Mouse (Mus musculus) limb, embryonic 12.5 days (tissue): ENCODE data around the gene Ankrd26. TPM values are rescaled to one million over a fixed set of nuclear protein-coding genes. Genes with fewer than 3 reads are reported as not detected.
A peak's percentile ranks its signal among the peaks of the same experiment; 100 is the strongest.

ENCODE experiments used
- ATAC-seq: fragments of 200-750 bp; cut with Nextera tagmentation; 2 replicates; pipeline ENCODE4 v1.8.0; 2017; ENCODE audit warnings: low read depth, moderate TSS enrichment; ENCODE audit not compliant: insufficient number of reproducible peaks, insufficient read depth, low FRiP score, low TSS enrichment
- H3K27ac ChIP-seq: fragments of 300-500 bp; sonication (generic); 2 replicates; pipeline ENCODE4 v1.5.1; 2016; ENCODE audit warnings: mild to moderate bottlenecking, moderate library complexity
- H3K27me3 ChIP-seq: fragments of 300-500 bp; sonication (generic); 2 replicates; pipeline ENCODE4 v1.6.1; 2016; ENCODE audit warnings: mild to moderate bottlenecking, moderate library complexity
- H3K36me3 ChIP-seq: fragments of 300-500 bp; sonication (generic); 2 replicates; pipeline ENCODE4 v1.6.1; 2016; ENCODE audit warnings: mild to moderate bottlenecking, moderate library complexity
- H3K4me1 ChIP-seq: fragments of 300-500 bp; sonication (generic); replicated peaks from 2 replicates; pipeline ENCODE4 v1.6.1; 2016
- H3K4me2 ChIP-seq: fragments of 300-500 bp; sonication (generic); 2 replicates; pipeline ENCODE4 v1.6.1; 2016; ENCODE audit warnings: mild to moderate bottlenecking, moderate library complexity
- H3K4me3 ChIP-seq: fragments of 300-500 bp; sonication (generic); replicated peaks from 2 replicates; pipeline ENCODE4 v1.5.1; 2016; ENCODE audit warnings: mild to moderate bottlenecking
- H3K9ac ChIP-seq: fragments of 300-500 bp; sonication (generic); replicated peaks from 2 replicates; pipeline ENCODE4 v1.6.1; 2016; ENCODE audit warnings: mild to moderate bottlenecking, moderate library complexity
- H3K9me3 ChIP-seq: fragments of 300-500 bp; sonication (generic); 2 replicates; pipeline ENCODE4 v1.6.1; 2016; ENCODE audit warnings: mild to moderate bottlenecking, moderate library complexity
- WGBS: fragments of 180-500 bp; shearing (Covaris S2); methylation state at CpG from one replicate; pipeline ENCODE4 v1.1.7; 2016; 5-methylcytosine and 5-hydroxymethylcytosine counted together
- polyA plus RNA-seq: library from polyadenylated mRNA; unstranded; fragments of >200 nt; fragmentation: Nextera tagmentation; extraction: Ambion mirVana; gene quantifications from 2 replicates; pipeline ENCODE4 v1.2.1, GENCODE M21; 2016

The Ankrd26 gene
- polyA plus RNA-seq, 1 experiment from 2014 or later, result 20.5 TPM

GRCm38 (mm10) chr6:118478957-118479708 is 82.9 kb downstream of the Ankrd26 start, which contains the start of gene Zfp9:
Gene Zfp9 (minus strand): TSS chr6:118479320.
- peak within 1 kb of the TSS; percentile 66 for H3K4me2 ChIP-seq
- H3K27ac ChIP-seq, result peak within 1 kb of the TSS; percentile 87
- H3K27me3 ChIP-seq, result no peaks in the 10 kb centered on the region
- H3K9me3 ChIP-seq, result no peaks in the 10 kb centered on the region
- H3K4me1 ChIP-seq, result peaks cover 13% of the 10 kb centered on the region
- H3K36me3 ChIP-seq, result peaks cover 26% of the 10 kb centered on the region; the same call in 1 of the 2 replicates
- H3K9ac ChIP-seq, result peak within 1 kb of the TSS; percentile 78
- peak within 1 kb of the TSS; percentile 63 for H3K4me3 ChIP-seq
- peak; percentile 80 for ATAC-seq
- WGBS, result 0% methylated on average over 38 of the region's 57 CpGs

DNA sequence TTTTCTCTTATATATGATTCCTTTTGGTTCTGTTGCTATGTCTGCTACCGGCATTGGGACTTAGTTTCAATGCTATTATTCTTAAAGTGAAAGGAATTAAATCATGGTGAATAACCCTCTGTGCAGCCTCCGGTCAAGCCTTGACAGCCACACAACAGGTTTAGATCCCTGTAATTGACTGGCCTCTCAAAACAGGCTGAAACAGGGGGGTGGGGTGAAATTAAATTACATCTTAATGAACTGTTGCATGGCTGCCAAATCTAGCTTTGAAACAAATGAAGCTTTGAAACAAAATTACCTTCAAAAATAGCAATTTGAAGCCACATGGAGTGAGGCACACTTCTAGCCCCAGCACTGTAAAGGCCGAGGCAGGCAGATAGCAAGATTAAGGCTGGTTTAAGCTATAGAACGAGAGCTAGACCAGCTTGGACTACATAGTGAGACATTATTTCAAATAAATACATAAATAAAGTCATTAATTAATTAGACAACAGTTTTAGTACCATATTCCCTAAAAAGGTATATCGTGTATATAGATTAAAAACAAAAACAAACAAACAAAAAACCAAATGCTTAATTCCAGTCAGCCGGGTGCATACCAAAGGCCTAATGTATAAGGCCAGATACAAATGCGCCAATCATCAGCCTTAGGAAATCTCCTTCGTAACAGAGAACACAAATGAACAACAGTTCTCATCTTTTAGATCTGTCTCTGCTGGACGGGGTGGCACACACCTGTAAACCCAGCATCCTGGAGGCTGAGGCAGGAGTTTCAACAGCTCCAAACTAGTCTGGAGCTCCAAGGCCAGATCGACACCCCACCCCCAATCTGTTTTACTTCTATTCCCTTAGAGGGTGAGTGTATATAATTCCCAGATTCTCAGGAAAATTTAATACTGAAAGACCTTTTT is 83.9 kb downstream of the Ankrd26 start:
- Histone ChIP-seq H3K4me1 (peaks cover 13% of the 10 kb centered on the region), H3K27ac (no peak overlapping the region; the same call in 1 of the 2 replicates), H3K36me3 (peaks cover 29% of the 10 kb centered on the region; the same call in 1 of the 2 replicates), H3K9ac (peak overlapping the region; percentile 78), H3K4me3 (peak overlapping the region; percentile 63), H3K4me2 (peak overlapping the region; percentile 66), H3K27me3 (no peaks in the 10 kb centered on the region), H3K9me3 (no peaks in the 10 kb centered on the region)
- no peak for ATAC-seq
- WGBS, result 29% methylated on average over 10 of the region's 10 CpGs

- H3K36me3 ChIP-seq, result peaks cover 55% of the 10 kb centered on the region
- H3K4me2 ChIP-seq, result no peak overlapping the region
- whole genome bisulfite sequencing, result 84% methylated on average over 15 of the region's 15 CpGs
These were observed 99.8 kb downstream of the Ankrd26 start for GRCm38 (mm10) chr6:118462069-118462705.

DNA sequence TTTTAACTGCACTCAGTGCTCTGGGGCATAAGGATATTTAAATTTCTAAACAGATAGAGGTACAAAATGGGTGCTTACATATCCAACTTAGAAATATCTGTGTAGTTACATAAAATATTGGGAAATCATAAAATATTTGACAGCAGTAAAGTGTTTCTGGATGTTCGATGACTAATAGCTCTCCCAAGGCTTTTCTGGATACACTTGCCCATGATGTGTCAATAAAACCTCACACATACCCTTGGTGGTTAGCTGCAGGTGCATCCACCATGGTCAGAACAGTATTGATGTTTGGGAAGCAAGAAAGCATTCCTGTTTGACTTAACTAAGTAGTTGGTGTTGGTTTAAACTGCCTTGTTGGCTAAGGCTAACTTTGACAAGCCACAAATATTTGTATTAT is 104.3 kb downstream of the Ankrd26 start:
- H3K27me3 ChIP-seq, result no peaks in the 10 kb centered on the region
- H3K36me3 ChIP-seq, result peaks cover 21% of the 10 kb centered on the region
- H3K4me2 ChIP-seq, result no peak overlapping the region
- whole genome bisulfite sequencing, result 89% methylated on average over 1 of the region's 1 CpGs
- H3K9me3 ChIP-seq, result no peaks in the 10 kb centered on the region
- no peak for ATAC-seq
- H3K9ac ChIP-seq, result no peak overlapping the region
- peaks cover 12% of the 10 kb centered on the region for H3K4me1 ChIP-seq
- H3K27ac ChIP-seq, result no peak overlapping the region
- H3K4me3 ChIP-seq, result no peak overlapping the region

More at GRCm38 (mm10) chr6:118462069-118462705, 99.8 kb downstream of the Ankrd26 start:
- H3K4me3 ChIP-seq, result no peak overlapping the region
- no peaks in the 10 kb centered on the region for H3K9me3 ChIP-seq
- no peak overlapping the region for H3K9ac ChIP-seq
- H3K27ac ChIP-seq, result no peak overlapping the region
- no peak for ATAC-seq
- no peaks in the 10 kb centered on the region for H3K27me3 ChIP-seq
- H3K4me1 ChIP-seq, result no peaks in the 10 kb centered on the region

GRCm38 (mm10) chr6:118455042-118455631 is 106.9 kb downstream of the Ankrd26 start, which contains the start of gene Zfp248:
Gene Zfp248 (minus strand): TSS chr6:118455528.
- under 1% methylated on average over 43 of the region's 43 CpGs for WGBS
- peaks cover 12% of the 10 kb centered on the region for H3K4me1 ChIP-seq
- ATAC-seq, result peak; percentile 94
- peak within 1 kb of the TSS; percentile 73 for H3K4me3 ChIP-seq
- H3K4me2 ChIP-seq, result peak within 1 kb of the TSS; percentile 68
- H3K9ac ChIP-seq, result peak within 1 kb of the TSS; percentile 90
- peak within 1 kb of the TSS; percentile 97 for H3K27ac ChIP-seq
- no peaks in the 10 kb centered on the region for H3K9me3 ChIP-seq
- no peaks in the 10 kb centered on the region for H3K27me3 ChIP-seq
- H3K36me3 ChIP-seq, result peaks cover 21% of the 10 kb centered on the region

GRCm38 (mm10) chr6:118454452-118454851 is 107.6 kb downstream of the Ankrd26 start:
- ATAC-seq, result no peak
- H3K27ac ChIP-seq, result no peak overlapping the region
- whole genome bisulfite sequencing, result 45% methylated on average over 8 of the region's 8 CpGs

More at GRCm38 (mm10) chr6:118454452-118454851, 107.6 kb downstream of the Ankrd26 start:
- no peaks in the 10 kb centered on the region for H3K27me3 ChIP-seq
- peaks cover 21% of the 10 kb centered on the region for H3K36me3 ChIP-seq
- peak overlapping the region; percentile 68 for H3K4me2 ChIP-seq
- H3K4me3 ChIP-seq, result peak overlapping the region; percentile 73
- H3K4me1 ChIP-seq, result peaks cover 12% of the 10 kb centered on the region
- H3K9me3 ChIP-seq, result no peaks in the 10 kb centered on the region
- H3K9ac ChIP-seq, result peak overlapping the region; percentile 90

Other genes with a start within 250 kb of the Ankrd26 start
- gene Bms1, start 142.8 kb downstream of the Ankrd26 start, polyA plus RNA-seq, result 52.0 and 52.1 TPM in 2 replicates
- gene Zfp248, start 106.7 kb downstream of the Ankrd26 start, polyA plus RNA-seq, result 12.2 and 15.3 TPM in 2 replicates
- 13.4 and 16.6 TPM in 2 replicates for gene Zfp9, start 82.9 kb downstream of the Ankrd26 start, polyA plus RNA-seq